Mouse (Mus musculus) olfactory bulb, adult 2 months (tissue): Measurements from ENCODE around the gene Gpr35. TPM values are rescaled to one million over a fixed set of nuclear protein-coding genes. Genes with fewer than 3 reads are reported as not detected.
A peak's percentile ranks its signal among the peaks of the same experiment; 100 is the strongest.

Experiments used
- H3K27ac ChIP-seq: fragments of 200-500 bp; 2 replicates; pipeline ENCODE4 v1.5.1; 2012; ENCODE audit warnings: low read depth, low read length; ENCODE audit not compliant: insufficient read depth
- H3K4me1 ChIP-seq: fragments of 200-500 bp; 2 replicates; pipeline ENCODE4 v1.6.1; 2012; ENCODE audit warnings: low read length; ENCODE audit not compliant: control insufficient read depth, insufficient read depth
- H3K4me3 ChIP-seq: fragments of 200-500 bp; 2 replicates; pipeline ENCODE4 v1.5.1; 2012; ENCODE audit warnings: mild to moderate bottlenecking, low read depth, low read length, moderate library complexity; ENCODE audit not compliant: insufficient read depth
- CTCF ChIP-seq: fragments of 200-500 bp; IDR thresholded peaks from 2 replicates; pipeline ENCODE4 v1.5.1; 2012; ENCODE audit warnings: low read depth, mild to moderate bottlenecking, low read length, moderate library complexity; ENCODE audit not compliant: insufficient read depth
- POLR2A ChIP-seq: fragments of 200-500 bp; IDR thresholded peaks from 2 replicates; pipeline ENCODE4 v1.6.1; 2012; ENCODE audit warnings: mild to moderate bottlenecking, low read depth, low read length, moderate library complexity; ENCODE audit not compliant: insufficient read depth
- WGBS: fragments of 180-500 bp; shearing (Covaris S2); methylation state at CpG from one replicate; pipeline ENCODE4 v1.1.7; 2018; 5-methylcytosine and 5-hydroxymethylcytosine counted together
- polyA plus RNA-seq: library from polyadenylated mRNA; stranded (reverse); fragments of >200 nt; gene quantifications from 2 replicates; pipeline ENCODE4 v1.2.4, GENCODE M21; 2012; ENCODE audit warnings: low replicate concordance; ENCODE audit not compliant: missing spikeins, insufficient read depth, insufficient read length

Gpr35 gene
- polyA plus RNA-seq, 1 experiment: not detected

- no peak overlapping the region for H3K4me3 ChIP-seq
- TF ChIP-seq POLR2A: no peak
- TF ChIP-seq CTCF: no peak
- 90% methylated on average over 10 of the region's 10 CpGs for WGBS
- peaks cover 25% of the 10 kb centered on the region for H3K4me1 ChIP-seq
- no peak overlapping the region for H3K27ac ChIP-seq
Observed at GRCm38 (mm10) chr1:93018716-93019115, 68.1 kb downstream of the Gpr35 start.

- TF ChIP-seq POLR2A: no peak
- TF ChIP-seq CTCF: no peak
- WGBS: 37% methylated on average over 4 of the region's 4 CpGs
- Histone ChIP-seq H3K27ac (peak overlapping the region; percentile 73), H3K4me3 (no peak overlapping the region), H3K4me1 (peaks cover 25% of the 10 kb centered on the region)
Observed at GRCm38 (mm10) chr1:93020602-93021001, 69.9 kb downstream of the Gpr35 start.

- no peak for TF ChIP-seq CTCF
- TF ChIP-seq POLR2A: no peak
- Histone ChIP-seq H3K4me1 (peaks cover 24% of the 10 kb centered on the region), H3K4me3 (no peak overlapping the region), H3K27ac (no peak overlapping the region)
- WGBS: 87% methylated on average over 8 of the region's 8 CpGs
Observed at GRCm38 (mm10) chr1:93026600-93026999, 75.9 kb downstream of the Gpr35 start.

GRCm38 (mm10) chr1:93029387-93029786 lies 78.7 kb downstream of the Gpr35 start:
- TF ChIP-seq CTCF (no peak), POLR2A (no peak)
- 94% methylated on average over 10 of the region's 10 CpGs for WGBS
- peaks cover 20% of the 10 kb centered on the region for H3K4me1 ChIP-seq
- no peak overlapping the region for H3K27ac ChIP-seq
- H3K4me3 ChIP-seq: no peak overlapping the region

- no peak for TF ChIP-seq POLR2A
- TF ChIP-seq CTCF: no peak
- 81% methylated on average over 2 of the region's 2 CpGs for WGBS
- Histone ChIP-seq H3K4me3 (no peak overlapping the region), H3K27ac (no peak overlapping the region), H3K4me1 (peaks cover 20% of the 10 kb centered on the region)
Observed at GRCm38 (mm10) chr1:93030060-93030459, 79.4 kb downstream of the Gpr35 start.

- Histone ChIP-seq H3K4me1 (peaks cover 21% of the 10 kb centered on the region), H3K4me3 (no peak overlapping the region), H3K27ac (peak overlapping the region; percentile 73)
- no peak for TF ChIP-seq POLR2A
- TF ChIP-seq CTCF: no peak
- 58% methylated on average over 3 of the region's 3 CpGs for WGBS
Observed at GRCm38 (mm10) chr1:93031199-93031598, 80.5 kb downstream of the Gpr35 start.

- Histone ChIP-seq H3K4me3 (no peak overlapping the region), H3K4me1 (peaks cover 21% of the 10 kb centered on the region), H3K27ac (no peak overlapping the region)
- 71% methylated on average over 8 of the region's 8 CpGs for WGBS
- TF ChIP-seq CTCF (no peak), POLR2A (no peak)
Observed at GRCm38 (mm10) chr1:93033989-93034388, 83.3 kb downstream of the Gpr35 start.

- 39% methylated on average over 4 of the region's 4 CpGs for WGBS
- Histone ChIP-seq H3K4me3 (no peak overlapping the region), H3K27ac (no peak overlapping the region; the same call in 1 of the 2 replicates), H3K4me1 (peaks cover 19% of the 10 kb centered on the region)
- no peak for TF ChIP-seq POLR2A
- no peak for TF ChIP-seq CTCF
Observed at GRCm38 (mm10) chr1:93035981-93036380, 85.3 kb downstream of the Gpr35 start.

Other genes starting within 250 kb of the Gpr35 start
- gene Gpc1, start 119.2 kb upstream of the Gpr35 start, polyA plus RNA-seq: not detected in 2 replicates
- gene Ankmy1, start 48.0 kb upstream of the Gpr35 start, polyA plus RNA-seq: not detected in 2 replicates
- not detected in 2 replicates for gene Dusp28, start 43.9 kb upstream of the Gpr35 start, polyA plus RNA-seq
- not detected in 2 replicates for gene Rnpepl1, start 40.1 kb upstream of the Gpr35 start, polyA plus RNA-seq
- gene Capn10, start 16.5 kb upstream of the Gpr35 start, polyA plus RNA-seq: not detected in 2 replicates
- not detected in 2 replicates for gene Aqp12, start 55.5 kb downstream of the Gpr35 start, polyA plus RNA-seq
- gene Kif1a, start 151.1 kb downstream of the Gpr35 start, polyA plus RNA-seq: 456 and 729 TPM in 2 replicates
- not detected in 2 replicates for gene Agxt, start 184.4 kb downstream of the Gpr35 start, polyA plus RNA-seq
- gene 2310007B03Rik, start 210.1 kb downstream of the Gpr35 start, polyA plus RNA-seq: not detected in 2 replicates
- not detected in 2 replicates for gene Crocc2, start 217.9 kb downstream of the Gpr35 start, polyA plus RNA-seq